Mouse (Mus musculus) liver, embryonic 13.5 days (tissue): Measurements from ENCODE around the gene Hint3. TPM values are rescaled to one million over a fixed set of nuclear protein-coding genes. Genes with fewer than 3 reads are reported as not detected.

Experiments
- ATAC-seq: fragments of 200-750 bp; cut with Nextera tagmentation; 2 replicates; pipeline ENCODE4 v1.8.0; 2017; ENCODE audit warnings: low read depth, mild to moderate bottlenecking, moderate number of reproducible peaks, moderate library complexity
- DNase-seq: peaks from one replicate; pipeline ENCODE4 v3.0.0; 2022
- H3K27ac ChIP-seq: fragments of 300-500 bp; sonication (generic); 2 replicates; pipeline ENCODE4 v1.5.1; 2015; ENCODE audit warnings: moderate library complexity, mild to moderate bottlenecking, inconsistent platforms
- H3K27me3 ChIP-seq: fragments of 300-500 bp; sonication (generic); 2 replicates; pipeline ENCODE4 v1.6.1; 2015; ENCODE audit warnings: mild to moderate bottlenecking, inconsistent platforms
- H3K36me3 ChIP-seq: fragments of 300-500 bp; sonication (generic); 2 replicates; pipeline ENCODE4 v1.6.1; 2015; ENCODE audit warnings: mild to moderate bottlenecking, inconsistent platforms
- H3K4me1 ChIP-seq: fragments of 300-500 bp; sonication (generic); replicated peaks from 2 replicates; pipeline ENCODE4 v1.6.1; 2015; ENCODE audit warnings: inconsistent platforms
- H3K4me2 ChIP-seq: fragments of 300-500 bp; sonication (generic); 2 replicates; pipeline ENCODE4 v1.6.1; 2015; ENCODE audit warnings: inconsistent platforms, mild to moderate bottlenecking, moderate library complexity
- H3K4me3 ChIP-seq: fragments of 300-500 bp; sonication (generic); replicated peaks from 2 replicates; pipeline ENCODE4 v1.5.1; 2015; ENCODE audit warnings: mild to moderate bottlenecking, inconsistent platforms
- H3K9ac ChIP-seq: fragments of 300-500 bp; sonication (generic); 2 replicates; pipeline ENCODE4 v1.6.1; 2015; ENCODE audit warnings: mild to moderate bottlenecking, inconsistent platforms
- H3K9me3 ChIP-seq: fragments of 300-500 bp; sonication (generic); replicated peaks from 2 replicates; pipeline ENCODE4 v1.6.1; 2016; ENCODE audit warnings: inconsistent platforms
- WGBS: fragments of 180-500 bp; shearing (Covaris S2); methylation state at CpG from one replicate; pipeline ENCODE4 v1.1.7; 2015; ENCODE audit not compliant: insufficient replicate concordance; 5-methylcytosine and 5-hydroxymethylcytosine counted together
- polyA plus RNA-seq: library from polyadenylated mRNA; unstranded; fragments of >200 nt; fragmentation: Nextera tagmentation; extraction: Ambion mirVana; gene quantifications from 2 replicates; pipeline ENCODE4 v1.2.1, GENCODE M21; 2015

The Hint3 gene
- polyA plus RNA-seq, 1 experiment from 2014 or later: 15.9 TPM

DNA sequence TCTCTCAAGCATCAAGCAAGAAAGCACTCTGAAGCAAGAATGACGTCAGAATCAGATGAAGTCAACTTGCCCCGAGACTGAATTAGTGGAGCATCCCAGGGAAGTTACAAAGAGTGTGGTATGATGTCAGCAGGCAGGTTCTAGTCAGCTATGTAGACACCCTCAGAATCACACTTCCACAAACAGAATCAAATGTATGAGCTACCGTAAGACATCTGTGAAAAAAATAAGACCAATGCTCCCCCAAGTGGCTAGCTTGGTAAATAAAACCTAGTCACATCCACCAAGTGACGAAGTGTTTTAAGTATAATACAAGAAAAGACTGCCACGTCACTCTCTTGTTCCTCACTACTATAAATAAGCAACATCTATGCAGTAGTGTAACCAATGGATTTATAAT is 42.4 kb downstream of the Hint3 start:
- H3K9me3 ChIP-seq: no peaks in the 10 kb centered on the region
- ATAC-seq (no peak), DNase-seq (no peak)
- H3K27me3 ChIP-seq: no peaks in the 10 kb centered on the region
- no peak overlapping the region for H3K9ac ChIP-seq
- peaks cover 55% of the 10 kb centered on the region for H3K36me3 ChIP-seq
- 69% methylated on average over 5 of the region's 5 CpGs for WGBS
- no peak overlapping the region for H3K4me2 ChIP-seq
- peaks cover 5% of the 10 kb centered on the region for H3K4me1 ChIP-seq
- no peak overlapping the region for H3K27ac ChIP-seq
- no peak overlapping the region for H3K4me3 ChIP-seq

DNA sequence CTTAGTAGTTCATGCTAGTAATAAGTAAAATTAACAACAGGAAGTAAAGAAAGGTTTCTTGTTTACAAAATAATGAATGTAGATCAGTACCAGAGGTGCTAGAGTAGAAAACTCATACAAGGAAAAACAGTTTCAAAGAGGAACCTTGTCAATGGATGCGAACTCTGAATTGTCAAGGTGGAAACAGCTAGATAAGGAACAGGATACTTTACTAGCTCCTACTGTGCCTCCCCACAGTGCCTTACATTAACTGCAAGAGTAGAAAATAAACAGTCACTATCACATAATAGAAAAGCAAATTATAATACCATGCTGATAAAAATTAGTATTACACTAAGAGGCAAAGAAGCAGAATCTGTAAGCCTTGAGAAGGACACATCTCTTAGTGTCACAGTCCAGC is 43.7 kb downstream of the Hint3 start:
- peaks cover 5% of the 10 kb centered on the region for H3K4me1 ChIP-seq
- DNase-seq: no peak
- peaks cover 53% of the 10 kb centered on the region for H3K36me3 ChIP-seq
- no peaks in the 10 kb centered on the region for H3K27me3 ChIP-seq
- H3K27ac ChIP-seq: no peak overlapping the region
- 57% methylated on average over 1 of the region's 1 CpGs for WGBS
- H3K9me3 ChIP-seq: no peaks in the 10 kb centered on the region
- H3K4me2 ChIP-seq: no peak overlapping the region
- H3K4me3 ChIP-seq: no peak overlapping the region
- no peak overlapping the region for H3K9ac ChIP-seq
- peak; percentile 60; the same call in 1 of the 2 replicates for ATAC-seq

DNA sequence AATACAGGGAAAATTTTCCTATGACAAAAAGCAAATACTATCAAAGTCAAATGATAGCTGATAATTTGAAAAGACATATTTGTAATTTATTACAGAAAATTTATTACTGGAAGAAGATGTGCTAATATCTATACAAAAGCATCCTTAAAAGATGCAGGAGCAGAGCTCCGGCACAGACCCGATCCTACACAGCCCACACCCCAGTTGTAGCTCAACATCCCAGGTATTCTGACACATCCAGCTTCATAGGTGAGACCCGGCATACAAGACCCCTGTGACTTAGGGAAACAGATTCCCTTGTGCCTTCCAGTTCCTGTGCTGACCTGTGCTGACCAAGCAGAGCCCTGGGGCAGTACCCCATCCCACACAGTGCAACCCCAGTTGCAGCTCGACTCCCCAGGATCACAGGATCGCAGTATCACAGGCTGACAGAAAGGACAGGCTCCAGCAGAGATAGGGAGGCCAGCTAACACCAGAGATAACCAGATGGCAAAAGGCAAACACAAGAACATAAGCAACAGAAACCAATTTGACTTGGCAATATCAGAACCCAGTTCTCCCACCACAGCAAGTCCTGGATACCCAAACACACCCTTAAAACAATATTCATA is 51.7 kb downstream of the Hint3 start:
- Histone ChIP-seq H3K4me2 (no peak overlapping the region), H3K36me3 (peaks cover 19% of the 10 kb centered on the region), H3K9me3 (no peaks in the 10 kb centered on the region), H3K27ac (no peak overlapping the region; the same call in 1 of the 2 replicates), H3K4me1 (peaks cover 9% of the 10 kb centered on the region), H3K9ac (no peak overlapping the region), H3K27me3 (no peaks in the 10 kb centered on the region), H3K4me3 (no peak overlapping the region)
- 63% methylated on average over 5 of the region's 5 CpGs for WGBS
- DNase-seq: peak; percentile 61
- ATAC-seq: peak; percentile 100

DNA sequence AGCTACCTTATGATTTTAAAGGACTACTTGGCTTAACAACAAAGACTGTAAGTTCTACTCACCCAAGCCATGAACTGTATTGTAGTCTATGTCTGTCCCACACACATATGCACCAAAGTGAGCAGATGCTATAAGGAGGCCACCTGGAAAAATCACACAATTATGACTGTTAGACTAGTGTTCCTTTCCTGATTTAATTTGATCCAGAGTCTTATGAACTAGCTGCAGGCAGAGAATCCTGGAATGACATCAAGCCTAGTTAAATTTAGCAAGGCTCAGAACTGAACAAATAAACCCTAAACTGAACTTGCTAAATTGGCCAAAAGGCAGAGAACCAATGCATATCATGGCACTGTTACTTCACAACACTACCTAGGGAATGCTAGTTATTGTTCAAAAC is 63.1 kb downstream of the Hint3 start:
- ATAC-seq (no peak), DNase-seq (no peak)
- H3K4me2 ChIP-seq: no peak overlapping the region
- no peaks in the 10 kb centered on the region for H3K4me1 ChIP-seq
- H3K27ac ChIP-seq: no peak overlapping the region
- H3K9ac ChIP-seq: no peak overlapping the region
- H3K36me3 ChIP-seq: peaks cover 49% of the 10 kb centered on the region
- H3K27me3 ChIP-seq: no peaks in the 10 kb centered on the region
- no peak overlapping the region for H3K4me3 ChIP-seq
- no peaks in the 10 kb centered on the region for H3K9me3 ChIP-seq

DNA sequence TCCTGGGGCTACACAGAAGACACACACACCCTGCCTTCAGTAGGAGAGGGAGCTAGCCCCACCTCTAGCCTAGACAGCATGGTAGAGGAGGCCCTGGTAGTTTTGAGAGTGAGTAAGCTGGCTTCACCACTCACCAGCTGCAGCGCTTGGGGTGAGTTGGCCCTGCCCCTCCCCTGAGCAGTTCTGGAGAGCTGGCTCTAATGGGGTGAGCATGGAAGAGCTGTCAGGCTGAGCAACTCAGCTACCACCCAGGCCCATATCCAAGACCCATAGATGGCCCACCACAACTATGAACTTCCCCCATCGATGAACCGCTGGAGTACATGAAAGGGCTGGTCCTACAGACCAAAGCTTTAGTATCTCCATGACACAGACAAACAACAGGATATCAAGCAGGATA is 64.8 kb downstream of the Hint3 start:
- Histone ChIP-seq H3K27me3 (no peaks in the 10 kb centered on the region), H3K4me2 (no peak overlapping the region), H3K27ac (no peak overlapping the region), H3K9ac (no peak overlapping the region), H3K9me3 (no peaks in the 10 kb centered on the region), H3K4me1 (no peaks in the 10 kb centered on the region), H3K36me3 (peaks cover 61% of the 10 kb centered on the region), H3K4me3 (no peak overlapping the region)
- no peak for DNase-seq
- 61% methylated on average over 3 of the region's 3 CpGs for WGBS
- peak; percentile 26; the same call in 1 of the 2 replicates for ATAC-seq

Other genes starting within 250 kb of the Hint3 start
- 21.8 and 25.1 TPM in 2 replicates for gene Trmt11, start 28.9 kb downstream of the Hint3 start, polyA plus RNA-seq
- 11.8 and 13.9 TPM in 2 replicates for gene Ncoa7, start 173.7 kb upstream of the Hint3 start, polyA plus RNA-seq
- 0.46 and 0.59 TPM in 2 replicates for gene Hey2, start 213.2 kb upstream of the Hint3 start, polyA plus RNA-seq